19 mouse cellular contexts compared by ENCODE assay signal in the genomic region with DNA sequence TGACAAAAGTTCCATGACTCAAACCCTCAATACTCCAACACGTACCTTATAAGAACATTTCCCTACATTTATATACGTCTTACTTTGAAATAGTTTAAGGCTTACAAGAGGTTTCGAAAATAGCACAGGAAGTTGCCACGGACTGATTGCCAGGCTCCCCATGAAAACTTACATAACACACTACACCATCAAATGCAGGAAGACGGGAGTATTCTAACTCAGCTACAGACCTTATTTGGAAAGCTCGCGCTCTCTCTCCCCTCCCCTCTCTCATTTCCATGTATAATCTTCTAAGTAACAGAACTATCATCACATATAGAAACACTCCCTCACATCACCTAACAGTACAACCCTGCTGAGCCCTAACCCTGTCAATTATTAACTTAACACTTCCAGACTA. TPM values are rescaled to one million over a fixed set of nuclear protein-coding genes. Genes with fewer than 3 reads are reported as not detected.
"Had no signal": no experiment of that assay in that cellular context is flagged by ENCODE, and none has a peak within 500 bp of the region (broad histone marks: within the 10 kb centered on the region; RNA-seq: fewer than 3 reads in every experiment).

No protein-coding gene starts in this region.

- ATAC-seq: hindbrain, postnatal 0 days; intestine, embryonic 16.5 days had no signal

- DNase-seq: gastrocnemius, adult 2 months; gastrocnemius, postnatal 10 days; gastrocnemius, postnatal 25 days; heart, adult 11 months; heart, adult 2 months; heart, postnatal 14 days; heart, postnatal 36 days; kidney, adult 11 months; kidney, adult 2 months; kidney, adult 9 months; kidney, postnatal 14 days; kidney, postnatal 36 days; layer of hippocampus, adult 9-11 months; layer of hippocampus, postnatal 36 days; liver; liver, embryonic 13.5 days had no signal

RNA-seq across cellular contexts. Expression of gene Ina, which starts 5.1 kb away (rescaled TPM):
- total RNA-seq: gastrocnemius, adult 2 months; gastrocnemius, postnatal 25 days; heart, postnatal 14 days; heart, postnatal 36 days; hematopoietic stem cell, adult 5-6 weeks had no signal
